Mouse (Mus musculus) lung, adult 2 months (tissue): ENCODE data around the gene Gm20388.

Experiments used
- CTCF ChIP-seq: fragments of 200-500 bp; IDR thresholded peaks from 2 replicates; pipeline ENCODE4 v1.5.1; 2011; ENCODE audit warnings: mild to moderate bottlenecking, low read length, control low read depth; ENCODE audit not compliant: insufficient read depth
- POLR2A ChIP-seq: fragments of 200-500 bp; IDR thresholded peaks from 2 replicates; pipeline ENCODE4 v1.6.1; 2011; ENCODE audit warnings: low read depth, mild to moderate bottlenecking, control low read depth, low read length, borderline replicate concordance; ENCODE audit errors: extremely low read depth

GRCm38 (mm10) chr8:122517541-122518190, 2607.0 kb downstream of the Gm20388 start:
- TF ChIP-seq CTCF, result no peak
- TF ChIP-seq POLR2A, result peak; percentile 43; the same call in 1 of the 2 replicates
